Mouse (Mus musculus) lung, embryonic 14.5 days (tissue): ENCODE results near the gene Rpl10a. TPM values are rescaled to one million over a fixed set of nuclear protein-coding genes. Genes with fewer than 3 reads are reported as not detected.
A peak's percentile ranks its signal among the peaks of the same experiment; 100 is the strongest.
"Not testable (repeated sequence)": the region's sequence is repeated elsewhere in the genome, so short reads cannot be mapped to it uniquely, and the experiment has no call there.

ENCODE experiments used
- ATAC-seq: fragments of 200-750 bp; cut with Nextera tagmentation; 2 replicates; pipeline ENCODE4 v1.8.0; 2017; ENCODE audit warnings: mild to moderate bottlenecking, moderate TSS enrichment, moderate library complexity; ENCODE audit not compliant: insufficient read depth
- DNase-seq: peaks from one replicate; pipeline ENCODE4 v3.0.0-alpha.2; 2015
- H3K27ac ChIP-seq: fragments of 300-500 bp; sonication (generic); 2 replicates; pipeline ENCODE4 v1.5.1; 2014; ENCODE audit warnings: low read depth, mild to moderate bottlenecking, moderate library complexity
- H3K27me3 ChIP-seq: fragments of 300-500 bp; sonication (generic); 2 replicates; pipeline ENCODE4 v1.6.1; 2014; ENCODE audit warnings: low read length, control low read depth; ENCODE audit not compliant: insufficient read depth
- H3K36me3 ChIP-seq: fragments of 300-500 bp; sonication (generic); 2 replicates; pipeline ENCODE4 v1.6.1; 2014; ENCODE audit warnings: control low read depth; ENCODE audit not compliant: insufficient read depth
- H3K4me1 ChIP-seq: fragments of 300-500 bp; sonication (generic); 2 replicates; pipeline ENCODE4 v1.6.1; 2014; ENCODE audit warnings: antibody characterized with exemption, control low read depth; ENCODE audit not compliant: insufficient read depth
- H3K4me2 ChIP-seq: fragments of 300-500 bp; sonication (generic); 2 replicates; pipeline ENCODE4 v1.6.1; 2014; ENCODE audit warnings: mild to moderate bottlenecking
- H3K4me3 ChIP-seq: fragments of 300-500 bp; sonication (generic); 2 replicates; pipeline ENCODE4 v1.5.1; 2014; ENCODE audit warnings: low read depth, low read length
- H3K9ac ChIP-seq: fragments of 300-500 bp; sonication (generic); 2 replicates; pipeline ENCODE4 v1.6.1; 2014
- H3K9me3 ChIP-seq: fragments of 300-500 bp; sonication (generic); 2 replicates; pipeline ENCODE4 v1.6.1; 2016; ENCODE audit warnings: low read depth, low read length, control low read depth
- CTCF ChIP-seq: IDR thresholded peaks from 2 replicates; pipeline ENCODE4 v1.5.1; 2016; ENCODE audit warnings: antibody characterized with exemption, low read depth
- WGBS: fragments of 180-500 bp; shearing (Covaris S2); extraction: QIAGEN DNeasy Blood & Tissue Kit; methylation state at CpG from one replicate; pipeline ENCODE4 v1.1.7; 2014; 5-methylcytosine and 5-hydroxymethylcytosine counted together
- polyA plus RNA-seq: library from polyadenylated mRNA; unstranded; fragments of >200 nt; fragmentation: Nextera tagmentation; extraction: Ambion mirVana; gene quantifications from 2 replicates; pipeline ENCODE4 v1.2.1, GENCODE M21; 2014

Gene Rpl10a
- polyA plus RNA-seq, 1 experiment from 2014 or later: 802 TPM

GRCm38 (mm10) chr17:28315611-28316160 lies 12.6 kb upstream of the Rpl10a start:
- Histone ChIP-seq H3K9me3 (no peaks in the 10 kb centered on the region), H3K4me2 (no peak overlapping the region), H3K27me3 (no peaks in the 10 kb centered on the region), H3K9ac (no peak overlapping the region), H3K4me1 (0 out of 2 replicates have a peak, but pooled peaks cover 4% of the 10 kb centered on the region), H3K4me3 (no peak overlapping the region), H3K36me3 (peaks cover 38% of the 10 kb centered on the region), H3K27ac (no peak overlapping the region)
- ATAC-seq (no peak), DNase-seq (no peak)
- WGBS: 84% methylated on average over 20 of the region's 20 CpGs
- no peak for TF ChIP-seq CTCF

GRCm38 (mm10) chr17:28316476-28316875 lies 11.8 kb upstream of the Rpl10a start:
- Histone ChIP-seq H3K27ac (no peak overlapping the region), H3K9me3 (no peaks in the 10 kb centered on the region), H3K4me3 (no peak overlapping the region), H3K4me1 (0 out of 2 replicates have a peak, but pooled peaks cover 4% of the 10 kb centered on the region), H3K27me3 (no peaks in the 10 kb centered on the region), H3K4me2 (no peak overlapping the region), H3K36me3 (peaks cover 40% of the 10 kb centered on the region), H3K9ac (no peak overlapping the region)
- DNase-seq (no peak), ATAC-seq (no peak)
- 92% methylated on average over 9 of the region's 9 CpGs for WGBS
- peak; percentile 21; the same call in 1 of the 2 replicates for TF ChIP-seq CTCF

GRCm38 (mm10) chr17:28317091-28317490 lies 11.2 kb upstream of the Rpl10a start:
- Histone ChIP-seq H3K4me3 (no peak overlapping the region), H3K4me1 (0 out of 2 replicates have a peak, but pooled peaks cover 4% of the 10 kb centered on the region), H3K9me3 (no peaks in the 10 kb centered on the region), H3K27ac (no peak overlapping the region), H3K36me3 (peaks cover 44% of the 10 kb centered on the region), H3K4me2 (no peak overlapping the region), H3K27me3 (no peaks in the 10 kb centered on the region), H3K9ac (no peak overlapping the region)
- WGBS: 59% methylated on average over 8 of the region's 8 CpGs
- no peak for ATAC-seq
- TF ChIP-seq CTCF: no peak
- no peak for DNase-seq

- no peak for TF ChIP-seq CTCF
- no peak overlapping the region for H3K4me2 ChIP-seq
- ATAC-seq (no peak), DNase-seq (no peak)
- H3K4me3 ChIP-seq: no peak overlapping the region
- no peak overlapping the region for H3K27ac ChIP-seq
- peaks cover 48% of the 10 kb centered on the region for H3K36me3 ChIP-seq
- WGBS: 84% methylated on average over 9 of the region's 9 CpGs
- no peaks in the 10 kb centered on the region for H3K27me3 ChIP-seq
- H3K9me3 ChIP-seq: no peaks in the 10 kb centered on the region
- no peak overlapping the region for H3K9ac ChIP-seq
- H3K4me1 ChIP-seq: 0 out of 2 replicates have a peak, but pooled peaks cover 4% of the 10 kb centered on the region
These were observed 10.5 kb upstream of the Rpl10a start for GRCm38 (mm10) chr17:28317725-28318124.

- no peak overlapping the region for H3K27ac ChIP-seq
- no peak overlapping the region for H3K4me3 ChIP-seq
- TF ChIP-seq CTCF: no peak
- no peaks in the 10 kb centered on the region for H3K9me3 ChIP-seq
- ATAC-seq (no peak), DNase-seq (no peak)
- WGBS: 85% methylated on average over 4 of the region's 4 CpGs
- H3K4me1 ChIP-seq: no peaks in the 10 kb centered on the region
- H3K4me2 ChIP-seq: no peak overlapping the region
- no peak overlapping the region for H3K9ac ChIP-seq
- peaks cover 53% of the 10 kb centered on the region for H3K36me3 ChIP-seq
- no peaks in the 10 kb centered on the region for H3K27me3 ChIP-seq
These were observed 6.6 kb upstream of the Rpl10a start for GRCm38 (mm10) chr17:28321700-28322099.

GRCm38 (mm10) chr17:28323786-28324185 lies 4.5 kb upstream of the Rpl10a start:
- Histone ChIP-seq H3K4me3 (no peak overlapping the region), H3K9ac (no peak overlapping the region), H3K36me3 (peaks cover 38% of the 10 kb centered on the region), H3K4me2 (no peak overlapping the region), H3K4me1 (peaks cover 6% of the 10 kb centered on the region), H3K27me3 (no peaks in the 10 kb centered on the region), H3K27ac (no peak overlapping the region), H3K9me3 (no peaks in the 10 kb centered on the region)
- TF ChIP-seq CTCF: no peak
- DNase-seq: no peak
- WGBS: 85% methylated on average over 8 of the region's 8 CpGs
- no peak for ATAC-seq

GRCm38 (mm10) chr17:28324416-28324815 lies 3.9 kb upstream of the Rpl10a start:
- WGBS: 91% methylated on average over 7 of the region's 7 CpGs
- not testable (repeated sequence) for DNase-seq, H3K4me1 ChIP-seq, H3K9me3 ChIP-seq, H3K27ac ChIP-seq, H3K4me2 ChIP-seq, H3K27me3 ChIP-seq, ATAC-seq, H3K4me3 ChIP-seq, H3K9ac ChIP-seq
- peak; percentile 29; the same call in 1 of the 2 replicates for TF ChIP-seq CTCF
- peaks cover 43% of the 10 kb centered on the region for H3K36me3 ChIP-seq
